Mouse (Mus musculus): ENCODE measurements at regions not wholly inside any gene's neighbourhood (a gene's known extent, or its start where the extent isn't known, plus 50 kb on each side); places are given as distances from the start of the nearest gene placed in this dataset.
A peak's percentile ranks its signal among the peaks of the same experiment; 100 is the strongest.
"Not testable (repeated sequence)": the region's sequence is repeated elsewhere in the genome, so short reads cannot be mapped to it uniquely, and the experiment has no call there.

GRCm38 (mm10) chr9:82300046-82300445, 436.6 kb downstream of the Mei4 start:
- DNase-seq (ENCODE audit: low spot score in 2 of 2), result no peak

DNA sequence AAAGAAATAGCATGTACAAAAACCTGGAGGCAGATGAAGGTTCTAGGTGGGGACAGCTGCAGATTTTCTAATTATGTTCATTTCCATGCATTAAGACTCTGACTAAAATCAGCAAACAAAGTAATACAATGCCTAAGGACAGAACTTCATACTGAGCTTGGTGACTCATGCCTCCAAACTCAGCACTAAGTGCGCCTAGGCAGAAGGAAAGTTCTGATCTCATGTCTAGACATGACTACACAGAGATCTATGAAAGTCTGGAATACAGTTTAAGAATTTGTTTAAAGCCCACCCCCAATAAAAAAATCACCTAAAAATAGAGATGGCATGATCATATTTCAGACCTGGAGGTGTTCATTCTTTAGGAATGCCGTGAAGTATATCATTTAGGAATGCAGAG, 442.8 kb downstream of the Mei4 start:
- no peak for DNase-seq (ENCODE audit: low spot score in 2 of 2)

DNA sequence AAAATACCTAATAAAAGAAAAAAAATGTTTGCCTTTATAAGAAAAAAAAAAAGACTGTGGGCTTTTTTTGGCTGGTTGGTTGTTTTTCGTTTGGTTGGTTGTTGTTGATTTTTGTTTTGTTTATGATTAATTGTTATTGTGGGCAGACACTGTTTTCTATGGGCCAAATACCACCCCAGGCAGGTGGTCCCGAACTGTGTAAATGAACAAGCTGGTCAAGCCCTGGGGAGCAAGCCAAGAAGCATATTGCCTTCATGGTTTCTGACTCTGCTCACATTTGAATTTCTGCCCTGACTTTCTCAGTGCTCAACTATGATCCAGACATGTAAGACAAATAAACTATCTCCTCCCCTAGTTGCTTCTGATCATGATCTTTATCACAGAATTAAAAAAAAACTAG, 449.0 kb downstream of the Mei4 start:
- DNase-seq (ENCODE audit: low spot score in 2 of 2), result no peak

GRCm38 (mm10) chr9:82340452-82340851, 477.0 kb downstream of the Mei4 start:
- no peak for DNase-seq (ENCODE audit: low spot score in 2 of 2)

GRCm38 (mm10) chr9:82350784-82351183, 478.6 kb upstream of the Irak1bp1 start:
- not testable (repeated sequence) for DNase-seq (ENCODE audit: low spot score in 2 of 2)

DNA sequence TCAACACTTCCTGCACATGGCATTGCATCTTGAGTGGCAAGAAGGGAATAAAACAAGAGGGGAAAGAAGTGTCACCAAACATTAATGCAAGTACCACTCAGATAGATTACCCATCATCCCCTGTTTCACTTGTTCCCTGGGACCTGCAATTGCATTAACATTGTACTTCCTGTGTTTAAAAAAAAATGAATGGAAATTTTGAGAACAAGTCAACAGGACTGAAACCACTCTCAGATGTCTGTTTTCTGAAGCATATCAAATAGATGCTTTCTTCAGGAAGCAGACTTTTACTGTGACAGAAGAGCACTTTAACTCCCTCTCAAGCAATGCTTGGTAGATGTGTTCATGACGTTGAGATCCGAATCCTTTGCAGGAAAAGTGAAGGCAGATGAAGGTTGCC, 469.8 kb upstream of the Irak1bp1 start:
- DNase-seq (ENCODE audit: low spot score in 2 of 2), result no peak

- DNase-seq (ENCODE audit: low spot score in 2 of 2), result no peak
Observed at GRCm38 (mm10) chr9:82402355-82402754, 427.0 kb upstream of the Irak1bp1 start.

GRCm38 (mm10) chr9:82404010-82404409, 425.3 kb upstream of the Irak1bp1 start:
- DNase-seq (ENCODE audit: low spot score in 2 of 2), result peak in 1 of 2 experiments; percentile 19

GRCm38 (mm10) chr9:82407177-82407576, 422.2 kb upstream of the Irak1bp1 start:
- no peak for DNase-seq (ENCODE audit: low spot score in 2 of 2)

DNA sequence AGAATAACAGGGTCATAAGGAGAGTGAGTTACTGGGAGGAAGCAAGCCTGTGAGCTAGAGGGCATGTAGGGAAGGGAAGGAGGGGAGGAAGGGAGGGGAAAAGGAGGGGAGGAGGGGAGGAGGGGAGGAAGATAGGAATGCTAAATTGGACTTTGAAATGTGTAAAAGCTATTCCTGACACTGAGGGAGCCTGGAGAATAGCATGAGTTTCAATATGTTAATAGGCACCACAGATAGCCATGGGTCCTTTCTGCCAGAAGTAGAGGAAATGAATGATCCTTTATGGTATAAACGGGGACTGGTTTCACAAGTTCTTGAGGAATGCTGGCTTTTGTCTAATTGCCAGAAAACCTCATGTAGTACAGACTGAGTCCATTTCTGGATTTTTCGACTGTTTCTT, 420.4 kb upstream of the Irak1bp1 start:
- no peak for DNase-seq (ENCODE audit: low spot score in 2 of 2)

Measured in urinary bladder, postnatal 4 days (tissue).